Mouse (Mus musculus): Measurements from ENCODE around the gene Rmnd5b.

DNA sequence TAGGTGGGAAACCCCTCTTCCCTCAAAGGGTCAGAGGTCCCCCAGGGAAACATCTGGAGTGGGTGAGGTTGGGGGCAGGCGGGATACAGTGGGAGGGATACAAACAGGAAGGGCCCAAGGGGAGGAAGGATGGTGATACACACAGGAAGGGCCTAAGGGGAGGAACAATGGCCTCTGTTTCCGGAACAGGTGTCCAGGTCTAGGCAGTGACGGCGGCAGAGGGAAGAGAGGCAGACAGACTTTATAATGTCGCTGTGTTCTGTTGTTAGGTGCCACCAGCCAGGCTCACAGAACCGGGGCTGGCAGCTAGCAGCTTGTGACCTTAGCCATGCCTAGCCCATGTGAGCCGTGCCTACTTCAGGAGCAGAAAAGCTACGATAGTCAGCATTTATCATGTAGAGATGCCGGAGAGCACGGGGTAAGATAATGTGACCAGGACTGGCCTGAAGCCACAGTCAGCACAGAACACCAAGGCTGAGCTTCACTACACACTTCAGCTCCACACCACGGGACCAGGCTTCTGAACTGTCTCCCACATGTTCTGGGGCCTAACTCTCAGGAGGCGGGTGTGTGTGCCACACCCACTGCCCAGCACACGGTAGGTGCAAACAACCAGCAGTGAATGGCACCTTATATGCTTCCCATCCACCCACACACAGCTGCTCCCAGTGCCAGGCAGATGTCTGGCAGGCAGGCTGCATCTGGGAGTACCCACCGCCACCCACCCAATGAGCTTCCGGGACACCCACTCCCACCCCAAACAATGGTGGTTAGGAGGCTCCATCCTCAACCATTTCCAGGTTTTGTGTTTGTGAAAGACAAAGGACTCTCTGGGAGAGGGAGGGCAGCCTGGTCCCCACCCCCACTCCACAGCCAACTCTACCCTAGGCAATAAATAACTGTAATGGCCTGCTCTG, 11.3 kb upstream of the Rmnd5b start:
- no peak for TF ChIP-seq POLR2A (IDR thresholded peaks at IDR 0.05; ENCODE audit: low read depth, low read length)
- TF ChIP-seq CTCF (IDR thresholded peaks at IDR 0.05; ENCODE audit: borderline replicate concordance, insufficient read depth, low read length): no peak

Measured in embryonic fibroblast, embryonic 13.5 days (primary cell).